Mouse (Mus musculus) hindbrain, embryonic 10.5 days (tissue): ENCODE results near the gene Foxa2. TPM values are rescaled to one million over a fixed set of nuclear protein-coding genes. Genes with fewer than 3 reads are reported as not detected.
A peak's percentile ranks its signal among the peaks of the same experiment; 100 is the strongest.

ENCODE experiments used
- DNase-seq: peaks from one replicate; pipeline ENCODE4 v3.0.0-alpha.2; 2017; ENCODE audit warnings: low spot score
- H3K27ac ChIP-seq: fragments of 300-500 bp; sonication (generic); 2 replicates; pipeline ENCODE4 v1.5.1; 2016; ENCODE audit warnings: mild to moderate bottlenecking, moderate library complexity
- H3K27me3 ChIP-seq: fragments of 300-500 bp; sonication (generic); 2 replicates; pipeline ENCODE4 v1.6.1; 2016; ENCODE audit warnings: mild to moderate bottlenecking; ENCODE audit not compliant: poor library complexity, insufficient read depth, severe bottlenecking
- H3K36me3 ChIP-seq: fragments of 300-500 bp; sonication (generic); 2 replicates; pipeline ENCODE4 v1.6.1; 2016; ENCODE audit warnings: mild to moderate bottlenecking, moderate library complexity
- H3K4me1 ChIP-seq: fragments of 300-500 bp; sonication (generic); replicated peaks from 2 replicates; pipeline ENCODE4 v1.6.1; 2016; ENCODE audit warnings: mild to moderate bottlenecking
- H3K4me3 ChIP-seq: fragments of 300-500 bp; sonication (generic); 2 replicates; pipeline ENCODE4 v1.5.1; 2016; ENCODE audit warnings: mild to moderate bottlenecking, moderate library complexity
- H3K9me3 ChIP-seq: fragments of 300-500 bp; sonication (generic); 2 replicates; pipeline ENCODE4 v1.6.1; 2016; ENCODE audit warnings: mild to moderate bottlenecking, moderate library complexity
- WGBS: fragments of 180-500 bp; shearing (Covaris S2); methylation state at CpG from one replicate; pipeline ENCODE4 v1.1.7; 2016; 5-methylcytosine and 5-hydroxymethylcytosine counted together
- polyA plus RNA-seq: library from polyadenylated mRNA; unstranded; fragments of >200 nt; fragmentation: Nextera tagmentation; extraction: Ambion mirVana; gene quantifications from 2 replicates; pipeline ENCODE4 v1.2.1, GENCODE M21; 2016

Foxa2 gene
- polyA plus RNA-seq, result 6.1 and 6.4 TPM in 2 replicates

DNA sequence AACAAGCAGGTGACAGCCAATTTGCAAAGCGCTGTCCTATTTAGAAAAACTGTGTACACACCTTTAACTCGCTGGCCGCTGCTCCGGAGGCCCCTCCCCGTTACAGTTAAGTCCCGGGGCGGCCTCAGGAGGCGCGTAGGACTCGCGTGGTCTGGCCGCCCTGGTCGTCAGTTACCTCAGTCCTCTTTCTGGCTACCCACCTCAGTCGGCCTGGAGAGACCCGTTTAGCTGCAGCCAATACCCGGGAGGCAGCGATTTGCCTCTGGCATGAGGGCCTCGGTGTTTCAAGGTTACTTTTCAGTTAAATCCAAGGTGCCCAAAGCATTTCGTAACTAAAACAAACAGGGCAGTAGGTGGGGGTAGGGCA lies at the start of gene Foxa2:
Foxa2 (minus strand) TSS at position 171 of the 367 bp plus-strand sequence.
- H3K4me1 ChIP-seq, result peaks cover 33% of the 10 kb centered on the region
- H3K9me3 ChIP-seq, result no peaks in the 10 kb centered on the region
- H3K36me3 ChIP-seq, result no peaks in the 10 kb centered on the region
- H3K27ac ChIP-seq, result peak within 1 kb of the TSS; percentile 67; the same call in 1 of the 2 replicates
- H3K27me3 ChIP-seq, result peaks cover 100% of the 10 kb centered on the region
- WGBS, result 2% methylated on average over 19 of the region's 19 CpGs
- DNase-seq, result no peak
- H3K4me3 ChIP-seq, result peak within 1 kb of the TSS; percentile 41

- H3K27ac ChIP-seq, result no peak overlapping the region
- H3K27me3 ChIP-seq, result no peaks in the 10 kb centered on the region
- no peaks in the 10 kb centered on the region for H3K36me3 ChIP-seq
- H3K4me1 ChIP-seq, result no peaks in the 10 kb centered on the region
- H3K4me3 ChIP-seq, result no peak overlapping the region
- DNase-seq, result no peak
- H3K9me3 ChIP-seq, result no peaks in the 10 kb centered on the region
- 88% methylated on average over 2 of the region's 2 CpGs for WGBS
Observed at GRCm38 (mm10) chr2:148092089-148092488, 45.3 kb upstream of the Foxa2 start.

GRCm38 (mm10) chr2:148091657-148092056 lies 44.9 kb upstream of the Foxa2 start:
- DNase-seq, result no peak
- Histone ChIP-seq H3K4me1 (no peaks in the 10 kb centered on the region), H3K36me3 (no peaks in the 10 kb centered on the region), H3K27ac (no peak overlapping the region), H3K4me3 (no peak overlapping the region), H3K9me3 (no peaks in the 10 kb centered on the region), H3K27me3 (no peaks in the 10 kb centered on the region)
- WGBS, result 81% methylated on average over 6 of the region's 6 CpGs

GRCm38 (mm10) chr2:148090071-148090470 lies 43.3 kb upstream of the Foxa2 start:
- H3K4me1 ChIP-seq, result no peaks in the 10 kb centered on the region
- H3K27ac ChIP-seq, result no peak overlapping the region
- H3K27me3 ChIP-seq, result no peaks in the 10 kb centered on the region
- 91% methylated on average over 2 of the region's 2 CpGs for WGBS
- no peaks in the 10 kb centered on the region for H3K9me3 ChIP-seq
- DNase-seq, result no peak
- H3K4me3 ChIP-seq, result no peak overlapping the region
- no peaks in the 10 kb centered on the region for H3K36me3 ChIP-seq

GRCm38 (mm10) chr2:148085529-148085928 lies 38.8 kb upstream of the Foxa2 start:
- H3K36me3 ChIP-seq, result no peaks in the 10 kb centered on the region
- DNase-seq, result no peak
- no peaks in the 10 kb centered on the region for H3K4me1 ChIP-seq
- no peak overlapping the region for H3K27ac ChIP-seq
- 78% methylated on average over 5 of the region's 5 CpGs for WGBS
- H3K4me3 ChIP-seq, result no peak overlapping the region
- no peaks in the 10 kb centered on the region for H3K9me3 ChIP-seq
- H3K27me3 ChIP-seq, result peaks cover 3% of the 10 kb centered on the region; the same call in 1 of the 2 replicates

DNA sequence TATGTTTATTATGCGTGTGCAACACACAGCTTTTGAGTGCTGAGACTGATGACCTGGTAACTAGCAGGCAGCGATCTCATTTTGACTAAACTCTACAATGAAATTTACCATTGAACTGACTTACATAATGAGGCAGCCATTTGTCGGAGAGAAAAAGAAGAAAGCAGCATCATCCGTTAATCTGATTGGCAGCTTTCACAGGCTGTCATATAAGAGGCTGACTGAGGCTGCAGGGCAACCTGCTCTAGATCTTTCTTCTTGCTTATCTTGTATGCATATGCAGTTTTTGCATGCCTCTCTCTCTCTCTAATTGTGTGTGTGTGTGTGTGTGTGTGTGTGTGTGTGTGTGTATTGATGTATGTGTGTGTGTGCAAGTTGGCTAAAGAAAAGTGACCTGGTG lies 38.4 kb upstream of the Foxa2 start:
- Histone ChIP-seq H3K27me3 (peaks cover 3% of the 10 kb centered on the region; the same call in 1 of the 2 replicates), H3K36me3 (no peaks in the 10 kb centered on the region), H3K9me3 (no peaks in the 10 kb centered on the region), H3K4me1 (no peaks in the 10 kb centered on the region), H3K27ac (no peak overlapping the region), H3K4me3 (no peak overlapping the region)
- no peak for DNase-seq
- WGBS, result 68% methylated on average over 4 of the region's 4 CpGs

DNA sequence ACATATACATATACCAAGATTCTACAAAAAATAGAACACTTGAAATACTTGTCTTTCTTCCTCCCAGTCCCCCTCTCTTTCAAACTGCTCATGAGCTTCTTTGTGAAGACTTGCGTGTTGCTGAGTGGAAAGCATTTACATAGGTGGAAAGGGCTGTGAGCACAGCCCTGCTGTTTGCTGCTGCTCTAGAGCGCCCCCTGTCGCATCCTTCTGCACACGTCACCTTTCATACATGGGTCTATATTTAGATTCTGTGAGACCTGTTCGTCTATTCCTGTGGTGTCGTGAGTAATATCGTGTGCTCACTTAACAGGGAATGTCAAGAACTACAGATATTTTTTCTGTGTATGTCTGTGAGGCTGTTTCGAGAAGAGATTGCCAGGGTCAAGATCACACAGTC lies 35.5 kb upstream of the Foxa2 start:
- Histone ChIP-seq H3K4me3 (no peak overlapping the region), H3K27me3 (peaks cover 3% of the 10 kb centered on the region; the same call in 1 of the 2 replicates), H3K4me1 (no peaks in the 10 kb centered on the region), H3K36me3 (no peaks in the 10 kb centered on the region), H3K27ac (no peak overlapping the region), H3K9me3 (no peaks in the 10 kb centered on the region)
- peak; percentile 56 for DNase-seq
- 23% methylated on average over 8 of the region's 8 CpGs for WGBS

- Histone ChIP-seq H3K27ac (no peak overlapping the region), H3K36me3 (no peaks in the 10 kb centered on the region), H3K4me3 (no peak overlapping the region), H3K9me3 (no peaks in the 10 kb centered on the region), H3K4me1 (no peaks in the 10 kb centered on the region), H3K27me3 (peaks cover 43% of the 10 kb centered on the region)
- WGBS, result 70% methylated on average over 6 of the region's 6 CpGs
- DNase-seq, result no peak
Observed at GRCm38 (mm10) chr2:148060705-148061104, 13.9 kb upstream of the Foxa2 start.

- DNase-seq, result no peak
- no peaks in the 10 kb centered on the region for H3K9me3 ChIP-seq
- no peak overlapping the region for H3K4me3 ChIP-seq
- H3K27me3 ChIP-seq, result peaks cover 93% of the 10 kb centered on the region
- WGBS, result 2% methylated on average over 6 of the region's 6 CpGs
- no peaks in the 10 kb centered on the region for H3K36me3 ChIP-seq
- H3K27ac ChIP-seq, result no peak overlapping the region
- peaks cover 6% of the 10 kb centered on the region for H3K4me1 ChIP-seq
Observed at GRCm38 (mm10) chr2:148053411-148053810, 6.6 kb upstream of the Foxa2 start.

GRCm38 (mm10) chr2:148048484-148049129 lies 1.8 kb upstream of the Foxa2 start:
- Histone ChIP-seq H3K36me3 (no peaks in the 10 kb centered on the region), H3K27ac (peak overlapping the region; percentile 35; the same call in 1 of the 2 replicates), H3K27me3 (peaks cover 100% of the 10 kb centered on the region), H3K4me1 (peaks cover 33% of the 10 kb centered on the region), H3K4me3 (peak overlapping the region; percentile 39), H3K9me3 (no peaks in the 10 kb centered on the region)
- DNase-seq, result peak; percentile 91
- WGBS, result under 1% methylated on average over 41 of the region's 41 CpGs

GRCm38 (mm10) chr2:148047611-148048010 lies 842 bp upstream of the Foxa2 start:
- Histone ChIP-seq H3K4me3 (no peak overlapping the region), H3K36me3 (no peaks in the 10 kb centered on the region), H3K9me3 (no peaks in the 10 kb centered on the region), H3K4me1 (peaks cover 33% of the 10 kb centered on the region), H3K27ac (no peak overlapping the region), H3K27me3 (peaks cover 100% of the 10 kb centered on the region)
- DNase-seq, result no peak
- 7% methylated on average over 8 of the region's 8 CpGs for WGBS

DNA sequence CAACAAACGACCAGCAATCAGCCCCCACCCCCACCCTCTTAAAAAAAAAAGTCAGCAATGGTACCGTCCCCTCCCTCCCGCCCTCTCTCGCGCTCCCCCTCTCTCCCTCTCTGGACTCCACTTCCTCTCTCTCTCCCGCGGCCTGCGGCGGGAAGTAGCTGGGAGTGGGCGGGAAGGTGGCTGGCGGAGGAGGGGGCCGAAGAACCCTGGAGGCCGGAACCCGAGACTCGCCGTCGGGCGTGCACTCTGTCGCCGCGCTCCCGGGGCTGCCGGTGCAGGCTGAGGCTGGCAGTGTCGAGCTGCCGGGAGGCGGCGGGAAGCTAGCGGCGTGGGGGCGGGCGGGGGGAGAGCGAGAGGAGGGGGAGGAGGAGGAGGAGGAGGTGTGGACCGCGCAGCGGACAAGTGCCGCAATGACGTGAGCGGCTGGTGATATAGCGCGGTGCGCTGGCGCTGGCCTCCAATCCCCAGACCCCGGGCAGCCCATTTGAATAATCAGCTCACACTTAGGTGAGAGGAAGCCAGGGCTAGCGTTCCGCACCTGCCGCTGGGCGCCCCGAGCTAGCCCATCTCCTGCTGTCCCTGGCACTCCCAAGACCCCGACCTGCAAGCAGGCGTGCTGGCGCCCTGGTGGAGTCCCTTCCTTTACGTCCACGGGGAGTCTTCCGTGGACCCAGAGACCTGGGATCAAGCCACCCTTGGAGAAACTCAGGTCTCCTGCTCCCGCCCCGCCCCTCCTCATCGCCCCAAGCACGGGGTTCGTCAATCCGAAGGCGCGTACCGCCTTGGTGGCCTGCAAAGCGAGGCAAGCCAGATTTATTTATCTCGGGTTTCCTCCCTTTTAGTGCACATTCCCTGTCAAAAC lies 601 bp downstream of the Foxa2 start:
- under 1% methylated on average over 65 of the region's 65 CpGs for WGBS
- Histone ChIP-seq H3K9me3 (no peaks in the 10 kb centered on the region), H3K4me1 (peaks cover 33% of the 10 kb centered on the region), H3K27me3 (peaks cover 100% of the 10 kb centered on the region), H3K27ac (peak overlapping the region; percentile 67; the same call in 1 of the 2 replicates), H3K4me3 (peak overlapping the region; percentile 41), H3K36me3 (no peaks in the 10 kb centered on the region)
- peak; percentile 59 for DNase-seq

DNA sequence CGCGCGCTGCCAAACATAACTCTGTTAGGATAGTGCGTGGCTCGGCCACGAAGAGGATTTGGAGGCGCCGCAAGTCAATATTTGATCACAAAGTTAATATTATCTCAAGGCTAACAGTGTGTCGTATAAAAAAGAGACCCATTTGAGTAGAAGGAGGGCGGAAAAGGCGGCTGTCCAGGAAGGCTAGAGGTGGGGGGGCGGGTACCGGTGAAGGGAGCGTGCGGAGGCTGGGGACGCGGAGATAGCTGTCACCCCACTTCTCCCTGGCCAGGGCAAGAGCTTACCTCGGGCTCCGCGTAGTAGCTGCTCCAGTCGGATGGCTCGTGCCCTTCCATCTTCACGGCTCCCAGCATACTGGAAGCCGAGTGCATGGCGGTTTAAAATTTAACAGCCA lies 1.2 kb downstream of the Foxa2 start:
- peaks cover 100% of the 10 kb centered on the region for H3K27me3 ChIP-seq

More for the DNA sequence above, 1.2 kb downstream of the Foxa2 start:
- Histone ChIP-seq H3K4me1 (peaks cover 38% of the 10 kb centered on the region), H3K36me3 (no peaks in the 10 kb centered on the region), H3K27ac (peak overlapping the region; percentile 68; the same call in 1 of the 2 replicates), H3K9me3 (no peaks in the 10 kb centered on the region), H3K4me3 (peak overlapping the region; percentile 41)
- WGBS, result under 1% methylated on average over 25 of the region's 25 CpGs
- no peak for DNase-seq
